Mouse (Mus musculus) liver, embryonic 14.5 days (tissue): ENCODE results near the gene Tarsl2.

Experiments
- CTCF ChIP-seq: IDR thresholded peaks from 2 replicates; pipeline ENCODE4 v1.5.1; 2016; ENCODE audit warnings: antibody characterized with exemption, low read depth, control low read depth
- EP300 ChIP-seq: IDR thresholded peaks from 2 replicates; pipeline ENCODE4 v1.6.1; 2016; ENCODE audit warnings: antibody characterized with exemption, low read depth

DNA sequence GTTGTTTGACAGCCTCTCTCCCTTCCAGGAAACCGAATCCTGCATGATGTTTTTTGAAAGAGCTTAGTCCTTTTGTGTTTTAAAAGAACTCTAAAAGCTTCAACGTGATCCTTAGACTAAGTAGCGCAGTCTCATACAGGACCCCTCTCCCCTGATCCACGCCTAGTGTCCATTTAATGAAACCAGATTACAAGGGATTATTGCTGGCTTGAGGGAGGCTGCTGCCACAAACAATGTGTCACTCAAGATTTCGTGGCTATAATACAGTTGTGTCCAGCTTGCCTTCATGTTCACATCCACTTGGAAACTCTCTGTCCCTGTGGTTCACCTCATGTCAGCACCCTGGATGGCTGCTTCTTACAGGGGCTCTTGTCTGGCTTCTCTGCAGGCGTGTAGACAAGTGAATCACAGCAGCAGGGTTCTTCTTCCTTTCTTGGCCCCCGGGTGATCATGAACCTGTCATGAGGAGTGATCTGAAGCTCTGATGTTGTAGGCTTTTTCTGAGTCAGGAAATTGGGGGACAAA is 8.3 kb upstream of the Tarsl2 start:
- TF ChIP-seq EP300 = no peak
- TF ChIP-seq CTCF = no peak
